Comparison of ENCODE assay signal across 7 mouse cellular contexts in genomic region chr4:150087161-150087889, GRCm38 (mm10). TPM values are rescaled to one million over a fixed set of nuclear protein-coding genes. Genes with fewer than 3 reads are reported as not detected.
DNase-seq lines count a peak whose midpoint lies in the region; ATAC-seq and TF ChIP-seq lines count a peak whose summit lies in the region.

Gene Gpr157 (plus strand): TSS chr4:150087365.

- H3K9ac ChIP-seq in embryonic facial prominence, embryonic 14.5 days (ENCODE audit: low read depth, low read length) = peak within 1 kb of the TSS; percentile 75
- peak within 1 kb of the TSS; percentile 94 for H3K9ac ChIP-seq in heart, adult 2 months (ENCODE audit: low read depth, low read length)
- peak within 1 kb of the TSS; percentile 74 for H3K9ac ChIP-seq in limb, embryonic 13.5 days
- H3K9ac ChIP-seq in midbrain, embryonic 16.5 days (ENCODE audit: low read depth, low read length) = peak within 1 kb of the TSS; percentile 68

- TF ChIP-seq POLR2A in heart, adult 2 months (IDR thresholded peaks at IDR 0.05; ENCODE audit: insufficient read depth, low read depth, low read length) = peak; percentile 79

- 0 out of 2 replicates have a peak, but pooled peaks cover 3% of the 10 kb centered on the region for H3K9me3 ChIP-seq in embryonic facial prominence, embryonic 14.5 days (ENCODE audit: control insufficient read depth, low read length)
- H3K9me3 ChIP-seq in limb, embryonic 13.5 days = no peaks in the 10 kb centered on the region
- H3K9me3 ChIP-seq in midbrain, embryonic 16.5 days (replicated peaks; ENCODE audit: control insufficient read depth, low read length, poor library complexity, severe bottlenecking) = no peaks in the 10 kb centered on the region

- H3K79me2 ChIP-seq in heart, adult 2 months (replicated peaks; ENCODE audit: control insufficient read depth, insufficient read depth, low read length) = no peaks in the 10 kb centered on the region

- H3K36me3 ChIP-seq in embryonic facial prominence, embryonic 14.5 days (ENCODE audit: control insufficient read depth, insufficient read depth, low read length) = no peaks in the 10 kb centered on the region
- H3K36me3 ChIP-seq in heart, adult 2 months (ENCODE audit: control insufficient read depth, insufficient read depth, low read length) = no peaks in the 10 kb centered on the region
- H3K36me3 ChIP-seq in limb, embryonic 13.5 days = no peaks in the 10 kb centered on the region
- no peaks in the 10 kb centered on the region for H3K36me3 ChIP-seq in midbrain, embryonic 16.5 days (ENCODE audit: control insufficient read depth, insufficient read depth, low read length)

- 2% methylated on average over 35 of the region's 56 CpGs for WGBS in embryonic facial prominence, embryonic 14.5 days
- WGBS in heart, adult 2 months = under 1% methylated on average over 55 of the region's 56 CpGs
- WGBS in limb, embryonic 13.5 days = under 1% methylated on average over 55 of the region's 56 CpGs
- WGBS in midbrain, embryonic 16.5 days = 1% methylated on average over 55 of the region's 56 CpGs

- TF ChIP-seq EP300 in heart, adult 2 months (IDR thresholded peaks at IDR 0.05; ENCODE audit: insufficient read depth, low read depth, low read length) = peak; percentile 45; the same call in 1 of the 2 replicates

- H3K27me3 ChIP-seq in embryonic facial prominence, embryonic 14.5 days (replicated peaks; ENCODE audit: control insufficient read depth, insufficient read depth, low read length) = 0 out of 2 replicates have a peak, but pooled peaks cover 6% of the 10 kb centered on the region
- no peaks in the 10 kb centered on the region for H3K27me3 ChIP-seq in heart, adult 2 months (ENCODE audit: control insufficient read depth, insufficient read depth, low read length)
- H3K27me3 ChIP-seq in limb, embryonic 13.5 days = peaks cover 29% of the 10 kb centered on the region
- H3K27me3 ChIP-seq in midbrain, embryonic 16.5 days (ENCODE audit: control insufficient read depth, insufficient read depth, low read depth, low read length) = peaks cover 24% of the 10 kb centered on the region

- peak; percentile 65 for TF ChIP-seq CTCF in heart, adult 2 months (IDR thresholded peaks at IDR 0.05)

- intact Hi-C loops in heart, adult 2 months (cut with DNase I) = no loop called here

- H3K4me3 ChIP-seq in embryonic facial prominence, embryonic 14.5 days (ENCODE audit: low read depth, low read length) = peak within 1 kb of the TSS; percentile 67
- peak within 1 kb of the TSS; percentile 65 for H3K4me3 ChIP-seq in heart, adult 2 months
- H3K4me3 ChIP-seq in limb, embryonic 13.5 days = peak within 1 kb of the TSS; percentile 54
- peak within 1 kb of the TSS; percentile 60 for H3K4me3 ChIP-seq in midbrain, embryonic 16.5 days (ENCODE audit: low read depth, low read length)

- peaks cover 9% of the 10 kb centered on the region for H3K4me1 ChIP-seq in embryonic facial prominence, embryonic 14.5 days (ENCODE audit: control insufficient read depth, insufficient read depth, low read length)
- peaks cover 1% of the 10 kb centered on the region; the same call in 1 of the 2 replicates for H3K4me1 ChIP-seq in heart, adult 2 months (ENCODE audit: control insufficient read depth, insufficient read depth, low read length)
- peaks cover 17% of the 10 kb centered on the region for H3K4me1 ChIP-seq in limb, embryonic 13.5 days
- peaks cover 10% of the 10 kb centered on the region for H3K4me1 ChIP-seq in midbrain, embryonic 16.5 days (ENCODE audit: control insufficient read depth, insufficient read depth, low read length)

- peak within 1 kb of the TSS; percentile 100 for H3K4me2 ChIP-seq in embryonic facial prominence, embryonic 14.5 days (ENCODE audit: low read depth, low read length)
- peak within 1 kb of the TSS; percentile 90 for H3K4me2 ChIP-seq in limb, embryonic 13.5 days (replicated peaks)
- H3K4me2 ChIP-seq in midbrain, embryonic 16.5 days (ENCODE audit: low read length) = peak within 1 kb of the TSS; percentile 84

- peak; percentile 96 for ATAC-seq in embryonic facial prominence, embryonic 14.5 days (ENCODE audit: low read depth)
- ATAC-seq in limb, embryonic 13.5 days (ENCODE audit: low FRiP score, low read depth) = peak; percentile 93
- ATAC-seq in midbrain, embryonic 16.5 days = peak; percentile 96

- H3K27ac ChIP-seq in embryonic facial prominence, embryonic 14.5 days (replicated peaks; ENCODE audit: low read depth, low read length) = peak within 1 kb of the TSS; percentile 68
- peak within 1 kb of the TSS; percentile 94 for H3K27ac ChIP-seq in heart, adult 2 months
- H3K27ac ChIP-seq in limb, embryonic 13.5 days = peak within 1 kb of the TSS; percentile 70; the same call in 1 of the 2 replicates
- no peak within 1 kb of the TSS; the same call in 1 of the 2 replicates for H3K27ac ChIP-seq in midbrain, embryonic 16.5 days (ENCODE audit: low read length)

- DNase-seq in adrenal gland, postnatal 36 days = peak; percentile 95 to 96
- DNase-seq in embryonic facial prominence, embryonic 14.5 days (ENCODE audit: low spot score) = peak; percentile 98
- peak; percentile 94 to 95 for DNase-seq in heart, adult 2 months
- DNase-seq in kidney, adult 8-10 months = peak; percentile 92 to 95
- DNase-seq in spleen, postnatal 10 days (ENCODE audit: low spot score in 2 of 2) = peak; percentile 68 to 92

RNA-seq across cellular contexts. Expression of gene Gpr157, which starts in this region (rescaled TPM):
- total RNA-seq in adrenal gland, postnatal 36 days (2021) = 1 to 10 TPM in 1 of 2 experiments, under 1 TPM in 1; 0.99 to 1.9 TPM
- 0.50 and 0.58 TPM in 2 replicates for polyA plus RNA-seq in embryonic facial prominence, embryonic 14.5 days (2014; fragmentation: Nextera tagmentation; extraction: Ambion mirVana)
- 10 to 100 TPM; 34.2 to 42.4 TPM for total RNA-seq in heart, adult 2 months (2021)
- polyA plus RNA-seq in heart, adult 2 months (2012; rRNA removed) = 21.8 and 29.2 TPM in 2 replicates
- 1.2 TPM in 2 replicates for polyA plus RNA-seq in limb, embryonic 13.5 days (2015; fragmentation: Nextera tagmentation; extraction: Ambion mirVana)
- 0.26 and 0.34 TPM in 2 replicates for polyA plus RNA-seq in midbrain, embryonic 16.5 days (2015; fragmentation: Nextera tagmentation; extraction: Ambion mirVana)

Comparison
In these comparisons a context has a peak if more than half of its experiments do, and no peak if none do; other contexts are left out.
1. RNA of gene Gpr157 (total RNA-seq): 34.2 to 42.4 TPM in heart, adult 2 months; 0.99 to 1.9 TPM in adrenal gland, postnatal 36 days; every median in the first group is over 10 times any median in the second.
2. RNA of gene Gpr157 (polyA plus RNA-seq): 21.8 to 29.2 TPM in heart, adult 2 months; 1.2 TPM in limb, embryonic 13.5 days, 0.50 to 0.58 TPM in embryonic facial prominence, embryonic 14.5 days and 0.26 to 0.34 TPM in midbrain, embryonic 16.5 days; every median in the first group is over 10 times any median in the second.
3. Peak in DNase-seq, ATAC-seq, H3K4me3 ChIP-seq, H3K27ac ChIP-seq, H3K9ac ChIP-seq and H3K4me2 ChIP-seq in embryonic facial prominence, embryonic 14.5 days; RNA of the gene not detected or under 1 TPM.
4. Peak in ATAC-seq, H3K4me3 ChIP-seq, H3K9ac ChIP-seq and H3K4me2 ChIP-seq in midbrain, embryonic 16.5 days; RNA of the gene not detected or under 1 TPM.
5. Peak in every context shown above with its lines, with median percentiles within 50 percentile points of each other: DNase-seq, ATAC-seq, H3K4me2 ChIP-seq, H3K4me3 ChIP-seq and H3K9ac ChIP-seq.